16 mouse cellular contexts compared by ENCODE assay signal in the genomic region with DNA sequence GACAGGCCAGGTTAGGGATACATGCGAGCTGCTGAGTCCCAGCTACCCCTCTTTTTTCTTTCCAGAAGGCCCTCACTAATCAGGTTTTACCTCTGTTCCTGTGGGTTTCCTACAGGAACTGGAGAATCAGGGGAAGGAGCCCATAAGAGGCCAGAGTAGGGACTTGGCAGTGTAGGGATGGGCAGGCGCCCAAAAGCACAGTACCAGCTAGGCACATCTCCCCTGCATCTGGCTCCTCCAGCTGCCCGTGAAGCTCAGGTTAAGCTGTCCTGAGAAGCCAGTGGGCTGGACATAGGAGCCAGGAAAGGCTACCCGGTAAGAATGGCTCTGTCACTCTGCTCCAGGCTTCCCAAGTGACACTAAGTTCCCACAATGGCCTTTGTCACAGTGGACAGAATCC. TPM values are rescaled to one million over a fixed set of nuclear protein-coding genes. Genes with fewer than 3 reads are reported as not detected.
DNase-seq lines count a peak whose midpoint lies in the region; ATAC-seq and TF ChIP-seq lines count a peak whose summit lies in the region.
"Had no signal": no experiment of that assay in that cellular context is flagged by ENCODE, and none has a peak within 500 bp of the region (broad histone marks: within the 10 kb centered on the region; RNA-seq: fewer than 3 reads in every experiment).

No protein-coding gene starts in this region.

- TF ChIP-seq POLR2A in cerebellum, adult 2 months (IDR thresholded peaks at IDR 0.05; ENCODE audit: borderline replicate concordance, insufficient read depth, low read length) = no peak

- WGBS in cerebellum, adult 2 months = 55% methylated on average over 4 of the region's 4 CpGs
- 69% methylated on average over 4 of the region's 4 CpGs for WGBS in midbrain, embryonic 12.5 days

- no peaks in the 10 kb centered on the region for H3K9me3 ChIP-seq in midbrain, embryonic 12.5 days
- H3K9me3 ChIP-seq: embryonic facial prominence, embryonic 12.5 days had no signal

- no peak for ATAC-seq in midbrain, embryonic 12.5 days (ENCODE audit: low FRiP score, low read depth)
- ATAC-seq: inflammation-experienced regulatory T-cells, adult 6 months; Patski had no signal

- intact Hi-C loops in left cerebral cortex, adult 2 months (cut with DNase I) = no loop called here
- intact Hi-C loops in left cerebral cortex, postnatal 25 days (cut with DNase I) = no loop called here

- peak overlapping the region; percentile 79 for H3K9ac ChIP-seq in midbrain, embryonic 12.5 days (replicated peaks)
- H3K9ac ChIP-seq: embryonic facial prominence, embryonic 12.5 days; liver, embryonic 14.5 days had no signal

- H3K27ac ChIP-seq in cerebellum, adult 2 months (ENCODE audit: insufficient read depth, low read length) = no peak overlapping the region
- peak overlapping the region; percentile 78 for H3K27ac ChIP-seq in left cerebral cortex, adult 2 months
- H3K27ac ChIP-seq in midbrain, embryonic 12.5 days (replicated peaks) = peak overlapping the region; percentile 92
- H3K27ac ChIP-seq: embryonic facial prominence, embryonic 12.5 days; liver, embryonic 14.5 days had no signal

- H3K27me3 ChIP-seq in cerebellum, adult 2 months (ENCODE audit: control insufficient read depth, insufficient read depth, low read length) = no peaks in the 10 kb centered on the region
- 0 out of 2 replicates have a peak, but pooled peaks cover 4% of the 10 kb centered on the region for H3K27me3 ChIP-seq in midbrain, embryonic 12.5 days
- H3K27me3 ChIP-seq: CH12.LX, Patski had no signal

- peaks cover 28% of the 10 kb centered on the region for H3K36me3 ChIP-seq in midbrain, embryonic 12.5 days
- H3K36me3 ChIP-seq: embryonic facial prominence, embryonic 12.5 days had no signal

- peak; percentile 14 for DNase-seq in cerebellum, adult 11-12 months
- DNase-seq in cerebellum, adult 2 months = no peak
- no peak for DNase-seq in left cerebral cortex, adult 2 months (ENCODE audit: extremely low spot score in 1 of 2, low spot score in 2 of 2)
- DNase-seq in left cerebral cortex, postnatal 25 days (ENCODE audit: low spot score in 2 of 2) = no peak
- DNase-seq in adrenal gland, adult (ENCODE audit: inconsistent age in 2 of 2, low spot score in 1 of 2) = no peak
- DNase-seq in layer of hippocampus, adult 11-12 months (ENCODE audit: low spot score) = no peak
- no peak for DNase-seq in kidney, postnatal 25 days
- DNase-seq: cerebellum, adult 9-10 months; heart, adult 18-20 months; lung, postnatal 14 days had no signal

- no peak for TF ChIP-seq CTCF in cerebellum, adult 2 months (IDR thresholded peaks at IDR 0.05; ENCODE audit: borderline replicate concordance, insufficient read depth, low read depth, low read length)
- TF ChIP-seq CTCF in left cerebral cortex, adult 2 months (IDR thresholded peaks at IDR 0.05) = no peak

- peaks cover 34% of the 10 kb centered on the region for H3K4me1 ChIP-seq in cerebellum, adult 2 months (ENCODE audit: control insufficient read depth, insufficient read depth, low read length)
- H3K4me1 ChIP-seq in midbrain, embryonic 12.5 days = peaks cover 87% of the 10 kb centered on the region

- peak overlapping the region; percentile 77 for H3K4me2 ChIP-seq in midbrain, embryonic 12.5 days (replicated peaks)
- H3K4me2 ChIP-seq: embryonic facial prominence, embryonic 12.5 days had no signal

- no peak overlapping the region for H3K4me3 ChIP-seq in cerebellum, adult 2 months (replicated peaks; ENCODE audit: insufficient read depth, low read depth, low read length)
- H3K4me3 ChIP-seq in left cerebral cortex, adult 2 months = peak overlapping the region; percentile 13; the same call in 1 of the 2 replicates
- peak overlapping the region; percentile 67; the same call in 1 of the 2 replicates for H3K4me3 ChIP-seq in midbrain, embryonic 12.5 days
- H3K4me3 ChIP-seq: embryonic facial prominence, embryonic 12.5 days had no signal

RNA-seq across cellular contexts. Expression of gene Riiad1, which starts 1.3 kb away (rescaled TPM):
- 1.3 and 1.6 TPM in 2 replicates for polyA plus RNA-seq in cerebellum, adult 2 months (2012; rRNA removed)
- 1 to 10 TPM; 4.4 to 5.8 TPM for total RNA-seq in left cerebral cortex, adult 2 months (2021)
- total RNA-seq in left cerebral cortex, postnatal 25 days (2021) = 1 to 10 TPM; 4.2 to 5.3 TPM
- 15.8 and 19.0 TPM in 2 replicates for polyA plus RNA-seq in midbrain, embryonic 12.5 days (2016; fragmentation: Nextera tagmentation; extraction: Ambion mirVana)
- total RNA-seq: CH12.LX had no signal
- polyA plus RNA-seq: inflammation-experienced regulatory T-cells, adult 6 months; liver, embryonic 14.5 days had no signal

RNA-seq across cellular contexts. Expression of gene Celf3, which starts 3.3 kb away (rescaled TPM):
- 112 and 123 TPM in 2 replicates for polyA plus RNA-seq in cerebellum, adult 2 months (2012; rRNA removed)
- total RNA-seq in left cerebral cortex, adult 2 months (2021) = 100 to 1,000 TPM; 159 to 177 TPM
- total RNA-seq in left cerebral cortex, postnatal 25 days (2021) = 100 to 1,000 TPM; 166 to 170 TPM
- polyA plus RNA-seq in midbrain, embryonic 12.5 days (2016; fragmentation: Nextera tagmentation; extraction: Ambion mirVana) = 222 and 240 TPM in 2 replicates
- total RNA-seq: heart, adult 18-20 months had no signal

RNA-seq across cellular contexts. Expression of gene Oaz3, which starts 37.7 kb away (rescaled TPM):
- 0.15 and 0.32 TPM in 2 replicates for polyA plus RNA-seq in cerebellum, adult 2 months (2012; rRNA removed)
- total RNA-seq in left cerebral cortex, adult 2 months (2021) = not detected
- total RNA-seq in left cerebral cortex, postnatal 25 days (2021) = not detected
- polyA plus RNA-seq in midbrain, embryonic 12.5 days (2016; fragmentation: Nextera tagmentation; extraction: Ambion mirVana) = 1.1 and 1.6 TPM in 2 replicates
- total RNA-seq: heart, adult 18-20 months had no signal

RNA-seq across cellular contexts. Expression of gene Mrpl9, which starts 38.3 kb away (rescaled TPM):
- polyA plus RNA-seq in cerebellum, adult 2 months (2012; rRNA removed) = 58.5 and 58.6 TPM in 2 replicates
- total RNA-seq in left cerebral cortex, adult 2 months (2021) = 10 to 100 TPM; 38.6 to 41.6 TPM
- total RNA-seq in left cerebral cortex, postnatal 25 days (2021) = 10 to 100 TPM; 37.8 to 38.9 TPM
- polyA plus RNA-seq in midbrain, embryonic 12.5 days (2016; fragmentation: Nextera tagmentation; extraction: Ambion mirVana) = 58.8 and 64.9 TPM in 2 replicates
